Mouse (Mus musculus) cerebellum, adult 2 months (tissue): Measurements from ENCODE around the gene Rbbp4. TPM values are rescaled to one million over a fixed set of nuclear protein-coding genes. Genes with fewer than 3 reads are reported as not detected.

ENCODE experiments used
- DNase-seq, 2 experiments: peaks; one replicate each; pipeline ENCODE4 v3.0.0; 2021
- H3K27ac ChIP-seq: fragments of 200-500 bp; 2 replicates; pipeline ENCODE4 v1.5.1; 2012; ENCODE audit warnings: low read length, control low read depth, inconsistent platforms; ENCODE audit not compliant: insufficient read depth
- H3K27me3 ChIP-seq: fragments of 200-500 bp; 2 replicates; pipeline ENCODE4 v1.6.1; 2012; ENCODE audit warnings: inconsistent platforms, mild to moderate bottlenecking, low read length, moderate library complexity; ENCODE audit not compliant: control insufficient read depth, insufficient read depth
- H3K4me1 ChIP-seq: fragments of 200-500 bp; 2 replicates; pipeline ENCODE4 v1.6.1; 2011; ENCODE audit warnings: low read length; ENCODE audit not compliant: control insufficient read depth, insufficient read depth
- H3K4me3 ChIP-seq: fragments of 200-500 bp; replicated peaks from 2 replicates; pipeline ENCODE3; 2011; ENCODE audit warnings: mild to moderate bottlenecking, low read depth, low read length, control low read depth; ENCODE audit not compliant: insufficient read depth
- CTCF ChIP-seq: fragments of 200-500 bp; IDR thresholded peaks from 2 replicates; pipeline ENCODE4 v1.5.1; 2011; ENCODE audit warnings: low read depth, mild to moderate bottlenecking, control low read depth, low read length, moderate library complexity, borderline replicate concordance; ENCODE audit not compliant: insufficient read depth
- POLR2A ChIP-seq: fragments of 200-500 bp; IDR thresholded peaks from 2 replicates; pipeline ENCODE4 v1.6.1; 2011; ENCODE audit warnings: low read length, control low read depth, borderline replicate concordance; ENCODE audit not compliant: insufficient read depth
- WGBS: fragments of 180-500 bp; shearing (Covaris S2); methylation state at CpG from one replicate; pipeline ENCODE4 v1.1.7; 2018; 5-methylcytosine and 5-hydroxymethylcytosine counted together
- polyA plus RNA-seq: library from polyadenylated mRNA; depleted of rRNA; stranded (reverse); fragments of >200 nt; gene quantifications from 2 replicates; pipeline ENCODE4 v1.2.3, GENCODE M21; 2012

The Rbbp4 gene
- polyA plus RNA-seq, 1 experiment: 70.9 TPM

GRCm38 (mm10) chr4:129332846-129333245 lies 2.3 kb downstream of the Rbbp4 start:
- DNase-seq: no peak
- Histone ChIP-seq H3K4me1 (peaks cover 2% of the 10 kb centered on the region), H3K27ac (no peak overlapping the region), H3K4me3 (no peak overlapping the region), H3K27me3 (no peaks in the 10 kb centered on the region)
- TF ChIP-seq POLR2A (no peak), CTCF (no peak)
- 7% methylated on average over 1 of the region's 1 CpGs for WGBS

GRCm38 (mm10) chr4:129326191-129326590 lies 9.0 kb downstream of the Rbbp4 start:
- 60% methylated on average over 1 of the region's 1 CpGs for WGBS
- no peaks in the 10 kb centered on the region for H3K27me3 ChIP-seq
- no peak for DNase-seq

GRCm38 (mm10) chr4:129324756-129325155 lies 10.4 kb downstream of the Rbbp4 start:
- no peaks in the 10 kb centered on the region for H3K4me1 ChIP-seq
- WGBS: 47% methylated on average over 1 of the region's 1 CpGs
- H3K27me3 ChIP-seq: no peaks in the 10 kb centered on the region
- TF ChIP-seq CTCF (no peak), POLR2A (no peak)
- no peak for DNase-seq
- H3K27ac ChIP-seq: no peak overlapping the region
- no peak overlapping the region for H3K4me3 ChIP-seq

More at GRCm38 (mm10) chr4:129326191-129326590, 9.0 kb downstream of the Rbbp4 start:
- H3K27ac ChIP-seq: no peak overlapping the region
- TF ChIP-seq CTCF: no peak
- no peak for TF ChIP-seq POLR2A
- no peaks in the 10 kb centered on the region; the same call in 1 of the 2 replicates for H3K4me1 ChIP-seq
- H3K4me3 ChIP-seq: no peak overlapping the region

- no peak for DNase-seq
- no peak overlapping the region for H3K4me3 ChIP-seq
- WGBS: 92% methylated on average over 1 of the region's 1 CpGs
- H3K4me1 ChIP-seq: no peaks in the 10 kb centered on the region
- no peak for TF ChIP-seq CTCF
- TF ChIP-seq POLR2A: no peak
- no peak overlapping the region for H3K27ac ChIP-seq
- no peaks in the 10 kb centered on the region for H3K27me3 ChIP-seq
Measured at GRCm38 (mm10) chr4:129323491-129323890, 11.7 kb downstream of the Rbbp4 start.

GRCm38 (mm10) chr4:129322042-129322441 lies 13.1 kb downstream of the Rbbp4 start:
- H3K27ac ChIP-seq: no peak overlapping the region
- DNase-seq: no peak
- H3K4me1 ChIP-seq: no peaks in the 10 kb centered on the region
- H3K4me3 ChIP-seq: no peak overlapping the region
- TF ChIP-seq CTCF: no peak
- TF ChIP-seq POLR2A: no peak
- H3K27me3 ChIP-seq: no peaks in the 10 kb centered on the region
- WGBS: 76% methylated on average over 5 of the region's 5 CpGs

- H3K27me3 ChIP-seq: no peaks in the 10 kb centered on the region
- no peak for DNase-seq
- TF ChIP-seq CTCF (no peak), POLR2A (no peak)
- H3K4me3 ChIP-seq: no peak overlapping the region
- H3K4me1 ChIP-seq: no peaks in the 10 kb centered on the region
- no peak overlapping the region for H3K27ac ChIP-seq
- WGBS: 88% methylated on average over 1 of the region's 1 CpGs
Measured at GRCm38 (mm10) chr4:129320876-129321275, 14.3 kb downstream of the Rbbp4 start.

GRCm38 (mm10) chr4:129313886-129314285 lies 21.3 kb downstream of the Rbbp4 start:
- no peak overlapping the region for H3K27ac ChIP-seq
- TF ChIP-seq POLR2A (no peak), CTCF (no peak)
- no peaks in the 10 kb centered on the region for H3K27me3 ChIP-seq
- no peaks in the 10 kb centered on the region for H3K4me1 ChIP-seq
- no peak for DNase-seq
- 69% methylated on average over 3 of the region's 3 CpGs for WGBS
- H3K4me3 ChIP-seq: no peak overlapping the region

GRCm38 (mm10) chr4:129307936-129308335 lies 27.2 kb downstream of the Rbbp4 start:
- 94% methylated on average over 1 of the region's 1 CpGs for WGBS
- peaks cover 5% of the 10 kb centered on the region; the same call in 1 of the 2 replicates for H3K4me1 ChIP-seq
- DNase-seq: no peak
- no peak overlapping the region for H3K4me3 ChIP-seq
- no peaks in the 10 kb centered on the region for H3K27me3 ChIP-seq
- H3K27ac ChIP-seq: no peak overlapping the region
- no peak for TF ChIP-seq CTCF
